Mouse (Mus musculus) ovary, postnatal 36 days (tissue): ENCODE data around the gene Upk3b.
"Not testable (repeated sequence)": the region's sequence is repeated elsewhere in the genome, so short reads cannot be mapped to it uniquely, and the experiment has no call there.

Source experiments
- DNase-seq: peaks from one replicate; pipeline ENCODE4 v3.0.0; 2022; ENCODE audit warnings: low spot score, mixed read lengths

The Upk3b gene

GRCm38 (mm10) chr5:136035285-136035684, 3.0 kb upstream of the Upk3b start:
- no peak for DNase-seq

DNA sequence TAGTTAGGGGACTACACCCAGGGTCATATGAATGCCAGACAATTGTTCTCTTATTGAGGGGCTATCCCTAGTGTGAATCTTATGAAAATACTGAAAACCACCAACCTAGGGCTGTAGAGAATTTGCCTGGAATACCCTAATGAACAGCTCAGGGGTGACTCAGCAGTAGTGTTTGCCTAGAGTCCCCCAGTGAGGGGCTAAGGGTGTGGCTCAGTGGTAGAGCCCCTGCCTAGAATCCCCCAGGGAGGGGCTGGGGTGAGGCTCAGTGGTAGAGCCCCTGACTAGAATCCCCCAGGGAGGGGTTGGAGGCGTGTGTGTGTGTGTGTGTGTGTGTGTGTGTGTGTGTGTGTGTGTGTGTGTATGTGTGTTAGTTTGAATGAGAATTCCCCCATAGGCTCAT, 1.6 kb upstream of the Upk3b start:
- DNase-seq, result no peak

DNA sequence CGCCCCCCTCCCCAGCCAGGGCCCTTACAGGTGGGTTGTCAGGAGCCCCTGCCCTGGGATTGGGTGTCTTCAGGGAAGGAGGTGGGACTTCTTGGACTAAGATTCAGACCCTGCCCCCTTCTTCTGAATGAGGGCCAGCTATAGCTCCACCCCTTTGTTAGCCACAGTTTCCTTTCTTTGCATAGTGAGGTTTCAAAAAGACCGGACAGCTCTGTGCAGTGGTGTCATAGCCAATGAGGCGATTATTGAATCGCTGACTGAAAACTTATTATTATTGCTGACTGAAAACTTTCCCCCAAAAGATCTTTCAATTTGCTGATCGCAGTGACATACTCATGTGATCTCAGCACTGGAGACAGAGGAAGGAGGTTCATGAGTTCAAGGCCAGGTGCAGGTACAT, 1.9 kb downstream of the Upk3b start:
- no peak for DNase-seq

- no peak for DNase-seq
Measured at GRCm38 (mm10) chr5:136041260-136041659, 3.0 kb downstream of the Upk3b start.

DNA sequence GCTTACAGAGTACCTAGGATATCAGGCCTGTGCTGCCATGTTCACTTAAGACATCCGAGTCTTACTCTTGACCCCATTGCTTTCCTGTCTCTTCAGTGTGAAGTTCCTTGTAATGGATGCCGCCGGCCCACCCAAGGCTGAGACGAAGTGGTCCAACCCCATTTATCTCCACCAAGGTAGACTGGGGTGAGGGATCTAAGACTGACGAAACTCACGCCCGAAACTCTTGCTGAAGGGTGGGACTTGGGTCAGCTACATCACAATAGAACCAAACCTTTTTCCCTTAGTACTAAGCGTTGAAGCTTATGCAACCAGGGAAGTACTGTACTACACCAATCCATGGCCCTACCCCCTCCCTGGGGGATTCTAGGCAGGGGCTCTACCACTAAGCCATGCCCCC, 3.4 kb downstream of the Upk3b start:
- DNase-seq, result no peak

DNA sequence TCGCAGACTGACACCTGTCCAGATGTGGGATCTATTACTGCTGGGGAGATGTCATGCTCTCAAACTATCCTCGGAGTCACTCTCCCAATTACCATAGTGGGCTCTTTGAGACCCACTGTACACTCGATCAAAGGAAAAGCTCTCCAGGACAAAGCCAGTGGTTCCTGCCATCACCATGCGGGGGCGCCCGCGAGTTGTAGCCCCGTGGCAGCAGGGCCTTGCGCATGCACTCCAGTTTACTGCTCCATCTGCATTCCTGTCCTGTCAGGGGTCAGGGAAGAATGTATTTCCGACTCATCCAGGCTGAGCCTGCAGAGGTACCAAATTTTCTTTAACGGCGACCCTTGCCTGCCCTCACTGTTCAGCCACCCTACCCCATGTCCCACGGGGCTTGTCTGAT, 6.6 kb downstream of the Upk3b start:
- no peak for DNase-seq

GRCm38 (mm10) chr5:136045408-136045807, 7.1 kb downstream of the Upk3b start:
- DNase-seq, result peak; percentile 31

- peak; percentile 80 for DNase-seq
Measured at GRCm38 (mm10) chr5:136045987-136046386, 7.7 kb downstream of the Upk3b start.

DNA sequence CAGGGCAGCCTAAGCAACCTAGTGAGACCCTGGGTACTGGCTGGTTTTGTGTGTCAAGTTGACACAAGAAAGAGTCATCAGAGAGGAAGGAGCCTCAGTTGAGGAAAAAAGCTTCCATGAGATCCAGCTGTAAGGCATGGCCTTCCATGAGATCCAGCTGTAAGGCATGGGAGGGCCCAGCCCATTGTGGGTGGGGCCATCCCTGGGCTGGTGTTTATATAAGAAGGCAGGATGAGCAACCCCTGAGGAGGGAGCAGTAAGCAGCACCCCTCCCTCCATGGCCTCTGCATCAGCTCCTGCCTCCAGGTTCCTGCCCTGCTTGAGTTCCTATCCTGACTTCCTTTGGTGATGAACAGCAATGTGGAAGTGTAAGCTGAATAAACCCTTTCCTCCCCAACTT, 10.2 kb downstream of the Upk3b start:
- not testable (repeated sequence) for DNase-seq

DNA sequence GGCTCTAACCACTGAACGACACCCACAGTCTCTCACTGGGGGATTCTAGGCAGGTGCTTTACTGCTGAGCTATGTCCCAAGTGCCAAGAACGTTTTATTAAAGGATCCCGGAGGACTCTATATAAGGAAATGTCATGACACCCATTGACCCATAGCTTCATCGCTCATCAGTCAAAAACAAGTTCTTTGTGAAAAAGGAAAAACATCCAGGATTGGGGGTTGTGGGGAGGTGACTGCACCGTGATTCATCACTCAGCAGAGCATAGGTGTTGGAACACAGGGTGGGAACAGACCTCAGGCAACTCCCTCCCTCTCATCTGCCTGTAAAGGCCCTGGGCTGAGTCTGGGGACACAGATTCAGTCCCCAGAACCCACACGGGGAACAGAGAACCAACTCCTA, 11.6 kb downstream of the Upk3b start:
- DNase-seq, result no peak

DNA sequence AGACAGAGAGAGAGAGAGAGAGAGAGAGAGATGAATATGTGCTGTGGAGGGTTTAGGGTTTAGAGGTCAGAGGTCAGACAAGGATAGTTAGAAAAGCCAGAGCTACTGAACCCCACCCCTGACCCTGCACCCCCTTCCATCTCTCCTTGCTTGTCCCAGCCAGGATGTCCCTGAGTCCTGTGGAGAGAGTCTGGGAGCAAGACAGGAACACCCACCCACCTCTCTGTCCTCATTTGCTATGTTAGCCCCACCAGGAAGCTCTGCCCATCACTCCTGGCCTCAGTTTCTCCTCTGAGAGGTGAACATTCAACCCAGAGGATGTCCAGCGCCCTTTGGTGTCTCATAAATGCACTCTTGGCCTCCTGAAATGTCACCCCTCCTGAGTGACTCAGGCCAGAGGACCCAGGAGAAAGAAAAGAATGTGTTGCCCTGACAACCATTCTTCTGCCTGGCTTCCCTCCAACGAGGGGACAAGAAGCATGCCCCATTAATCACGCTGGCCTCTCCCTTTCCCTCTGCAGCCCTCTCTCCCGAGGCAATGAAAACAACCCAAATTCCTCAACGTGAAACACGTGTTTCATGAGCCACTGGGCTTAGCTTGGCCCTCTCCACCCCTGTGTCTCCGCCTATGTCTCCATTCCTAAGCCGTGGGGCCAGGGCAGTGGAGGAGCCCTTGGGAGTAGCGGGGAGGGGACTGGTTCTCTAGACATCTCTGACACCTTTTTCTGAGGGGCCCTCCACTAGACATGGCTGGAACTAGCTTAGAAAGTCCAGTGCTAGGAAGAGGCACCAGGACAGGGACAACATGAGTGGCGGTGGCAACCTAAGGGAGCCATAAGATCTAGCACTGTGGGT, 13.2 kb downstream of the Upk3b start:
- DNase-seq, result peak; percentile 41

- no peak for DNase-seq
Measured at GRCm38 (mm10) chr5:136052861-136053655, 14.8 kb downstream of the Upk3b start.

- no peak for DNase-seq
Measured at GRCm38 (mm10) chr5:136054301-136055077, 16.2 kb downstream of the Upk3b start, which contains the start of gene Upk3bl. Gene Upk3bl, plus strand, starts transcription at chr5:136054492.

GRCm38 (mm10) chr5:136056062-136056461, 17.8 kb downstream of the Upk3b start:
- no peak for DNase-seq

- no peak for DNase-seq
Measured at GRCm38 (mm10) chr5:136057085-136057484, 18.8 kb downstream of the Upk3b start.

DNA sequence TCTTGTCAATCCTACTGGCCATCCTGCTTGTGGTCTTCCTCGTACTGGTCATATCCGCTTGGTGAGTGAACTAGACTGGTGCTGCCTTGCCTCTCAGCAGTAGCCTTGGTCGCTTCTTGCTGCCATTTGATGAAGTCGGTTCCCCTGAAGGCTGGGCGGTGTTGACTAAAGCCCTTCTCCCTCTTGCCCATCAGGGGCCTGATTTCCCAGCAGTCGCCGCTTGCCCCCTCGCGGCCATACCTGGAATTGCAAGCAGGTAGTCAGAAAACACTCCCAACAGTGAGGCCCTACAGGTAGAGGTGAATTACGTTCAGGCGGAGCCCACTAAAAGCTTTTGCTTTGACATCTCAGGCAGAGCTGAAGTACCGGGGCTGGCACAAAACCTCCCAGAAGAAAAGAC, 23.3 kb downstream of the Upk3b start:
- DNase-seq, result peak; percentile 80

- no peak for DNase-seq
Measured at GRCm38 (mm10) chr5:136063920-136064319, 25.6 kb downstream of the Upk3b start.

GRCm38 (mm10) chr5:136066404-136067148, 28.3 kb downstream of the Upk3b start:
- DNase-seq, result not testable (repeated sequence)

DNA sequence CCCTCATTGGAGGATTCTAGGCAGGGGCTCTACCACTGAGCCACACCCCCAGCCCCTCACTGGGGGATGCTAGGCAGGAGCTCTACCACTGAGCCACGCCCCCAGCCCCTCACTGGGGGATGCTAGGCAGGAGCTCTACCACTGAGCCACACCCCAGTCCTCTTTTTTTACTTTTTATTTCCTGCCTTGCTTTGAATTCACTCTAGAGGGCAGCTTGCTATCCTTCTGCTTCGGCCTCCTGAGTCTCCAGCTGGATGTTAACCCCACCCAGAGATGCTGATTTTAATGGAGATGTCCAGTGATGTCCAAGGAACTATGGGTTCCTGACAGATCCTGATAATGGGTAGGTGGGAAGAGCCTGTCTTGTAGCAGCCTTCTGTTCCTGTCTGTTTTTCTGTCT, 31.1 kb downstream of the Upk3b start:
- DNase-seq, result no peak

- DNase-seq, result no peak
Measured at GRCm38 (mm10) chr5:136073051-136073450, 34.8 kb downstream of the Upk3b start.

GRCm38 (mm10) chr5:136073526-136073925, 35.2 kb downstream of the Upk3b start:
- DNase-seq, result no peak

- DNase-seq, result no peak
Measured at GRCm38 (mm10) chr5:136075076-136075475, 36.8 kb downstream of the Upk3b start.
